Mouse (Mus musculus) ZHBTc4 (cell line): Measurements from ENCODE around the gene Ncstn.
A peak's percentile ranks its signal among the peaks of the same experiment; 100 is the strongest.

Experiments
- DNase-seq: peaks from one replicate; pipeline ENCODE4 v3.0.0-alpha.2; 2011; ENCODE audit warnings: low read depth, low spot score

Gene Ncstn

DNA sequence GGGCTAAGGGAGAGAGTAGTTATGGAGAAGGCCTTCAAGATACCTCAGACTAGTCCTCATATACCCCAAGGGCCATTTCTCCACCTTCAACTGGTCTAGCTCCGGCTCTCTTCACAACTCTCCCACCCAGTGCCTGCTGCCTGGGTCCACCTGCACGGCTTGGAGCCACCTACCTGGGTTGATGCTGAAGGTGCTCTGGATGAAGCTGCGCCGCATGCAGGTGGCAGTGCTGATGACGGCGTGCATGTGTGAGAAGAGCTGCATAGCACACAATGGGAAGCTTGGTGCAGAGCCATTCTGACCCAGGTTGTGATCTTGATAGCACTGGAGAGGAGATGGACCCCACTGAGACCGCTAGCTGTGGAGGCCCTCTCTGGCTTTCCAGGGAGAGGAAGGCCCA, 10.0 kb downstream of the Ncstn start:
- no peak for DNase-seq

GRCm38 (mm10) chr1:172071556-172071955, 11.0 kb downstream of the Ncstn start:
- no peak for DNase-seq

DNA sequence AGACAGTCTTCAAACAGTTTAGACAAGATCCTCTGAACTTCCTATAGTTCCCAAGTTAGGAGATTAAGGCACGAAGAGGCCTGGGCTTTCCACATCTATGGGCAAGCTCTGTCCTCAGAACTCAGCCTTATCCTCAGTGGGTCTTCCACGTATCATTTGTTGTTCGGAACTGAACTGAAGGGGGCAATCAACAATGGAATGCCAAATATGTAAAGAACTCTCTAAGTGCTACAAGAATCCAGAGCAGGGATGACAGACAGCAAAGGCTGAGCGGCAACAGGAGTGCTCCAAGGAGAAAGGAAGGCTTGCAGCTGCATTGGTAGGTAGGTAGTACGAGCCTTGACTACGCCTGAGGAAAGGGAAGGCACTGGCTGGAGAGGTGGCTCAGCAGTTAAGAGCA, 12.4 kb downstream of the Ncstn start:
- peak; percentile 77 for DNase-seq

GRCm38 (mm10) chr1:172064613-172065141, 17.9 kb downstream of the Ncstn start:
- peak; percentile 32 for DNase-seq

DNA sequence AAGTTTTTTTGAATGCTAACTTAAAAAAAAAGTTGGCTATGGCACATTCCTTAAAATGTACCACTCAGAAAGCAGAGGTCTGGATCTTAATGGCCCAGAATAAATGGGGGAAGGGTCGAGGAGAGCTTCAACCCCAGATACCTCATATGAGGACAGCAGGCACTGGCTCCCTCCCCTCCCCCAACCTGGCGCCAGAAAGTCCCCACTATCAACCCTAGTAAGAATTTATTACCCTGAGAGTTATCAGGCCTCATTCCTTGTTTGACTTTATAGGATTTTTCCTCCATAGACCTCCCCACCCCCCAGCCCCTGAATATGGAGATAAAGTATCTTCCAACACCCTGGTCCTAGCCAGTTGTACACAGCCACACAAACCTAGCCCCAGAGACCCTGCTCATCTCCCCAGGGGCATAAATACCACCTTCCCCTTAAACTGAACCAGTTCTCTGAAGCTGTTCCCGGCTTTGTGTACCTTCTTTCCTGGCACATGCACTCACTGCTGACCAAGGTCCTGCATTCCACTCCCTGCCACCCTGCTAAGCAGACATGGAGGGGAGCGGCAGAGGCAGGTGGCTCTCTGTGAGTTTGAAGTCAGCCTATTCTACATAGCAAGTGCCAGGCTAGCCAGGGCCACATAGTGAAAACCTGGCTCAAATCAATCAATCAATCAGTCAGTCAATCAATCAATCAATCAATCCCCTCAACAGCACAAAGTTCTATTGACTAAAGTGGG, 19.1 kb downstream of the Ncstn start:
- no peak for DNase-seq

GRCm38 (mm10) chr1:172062101-172062500, 20.5 kb downstream of the Ncstn start:
- DNase-seq = peak; percentile 94

DNA sequence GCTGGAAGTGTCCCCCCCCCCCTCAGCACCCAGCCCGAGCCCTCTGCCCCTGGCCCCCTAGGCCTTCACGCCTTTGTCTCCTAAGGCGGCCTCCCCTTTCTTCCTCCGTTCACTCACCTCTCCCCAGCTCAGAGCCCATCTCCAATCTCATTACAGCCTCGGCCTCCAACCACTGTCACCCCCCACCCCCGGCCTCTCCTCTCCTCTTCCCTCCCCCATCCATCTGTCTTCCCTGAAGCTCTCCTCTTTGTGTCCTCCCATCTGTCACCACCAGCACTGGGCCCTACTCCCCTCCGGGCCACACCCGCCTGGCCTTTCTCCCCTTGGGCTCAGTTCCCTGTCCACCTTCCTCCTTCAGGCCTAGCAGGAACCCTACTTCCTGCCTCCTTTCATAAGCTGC, 21.4 kb downstream of the Ncstn start:
- DNase-seq = no peak

DNA sequence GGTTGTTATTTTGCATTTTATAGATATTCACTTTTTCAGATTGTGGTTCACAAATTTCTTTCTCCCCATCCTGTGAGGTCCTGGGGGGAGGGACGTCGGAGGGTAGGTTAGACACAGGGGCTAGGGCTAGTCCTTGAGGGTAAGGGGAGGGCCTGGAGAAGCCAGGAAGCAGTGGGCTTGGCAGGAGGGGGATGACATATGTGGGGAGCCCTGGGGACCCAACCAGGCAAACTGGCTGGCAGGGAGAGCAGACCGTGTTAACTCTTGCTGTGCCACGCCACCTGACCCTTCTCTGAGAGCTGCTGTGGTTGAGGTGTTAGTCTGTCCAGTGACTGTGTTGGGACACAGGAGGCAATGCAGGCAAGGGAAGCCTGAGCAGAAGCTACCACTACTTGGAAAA, 21.9 kb downstream of the Ncstn start:
- DNase-seq = no peak

GRCm38 (mm10) chr1:172058874-172059273, 23.7 kb downstream of the Ncstn start:
- no peak for DNase-seq

GRCm38 (mm10) chr1:172058321-172058720, 24.3 kb downstream of the Ncstn start:
- DNase-seq = no peak

DNA sequence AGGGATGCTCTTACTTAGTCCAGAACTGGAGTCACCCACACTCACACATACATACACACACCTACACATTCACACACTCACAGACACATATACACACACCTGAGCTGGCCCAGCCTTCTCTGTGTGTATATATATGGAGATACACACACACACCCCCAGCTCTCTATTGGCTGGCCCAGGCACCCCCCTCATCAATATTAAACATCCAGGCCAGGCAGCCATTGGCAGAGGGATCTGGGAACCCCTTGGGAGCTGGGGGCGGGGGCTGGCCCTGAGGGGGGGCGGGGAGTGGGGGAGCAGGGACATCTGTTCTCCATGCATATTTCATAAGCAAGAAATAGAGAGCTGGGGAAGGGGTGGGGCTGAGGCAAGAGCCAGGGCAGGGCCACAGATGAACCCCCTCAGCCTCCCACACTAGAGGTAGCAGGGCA, 25.1 kb downstream of the Ncstn start, which contains the start of gene Nhlh1:
Gene Nhlh1, minus strand, starts transcription at position 83 of the 431 bp plus-strand sequence.
- no peak for DNase-seq

DNA sequence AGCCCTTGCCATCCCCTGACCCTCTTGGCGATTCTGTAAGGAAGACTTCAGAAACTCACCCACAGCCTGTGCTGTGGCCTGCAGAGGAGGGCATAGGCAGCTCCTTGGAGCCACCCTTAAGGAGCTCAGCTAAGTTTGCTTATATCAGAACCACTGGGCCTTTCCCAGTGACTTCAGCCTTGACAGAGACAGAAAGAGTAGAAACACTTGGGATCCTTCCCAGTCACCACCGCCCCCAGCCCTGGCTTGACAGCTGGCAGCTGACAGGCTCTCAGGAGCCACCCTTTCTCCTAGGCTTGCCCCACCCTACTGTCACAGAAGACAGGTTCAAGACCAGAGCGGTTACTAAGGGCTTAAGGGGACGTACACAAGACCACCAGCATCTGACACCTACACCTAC, 26.3 kb downstream of the Ncstn start:
- no peak for DNase-seq

- peak; percentile 40 for DNase-seq
These were observed 28.8 kb downstream of the Ncstn start for GRCm38 (mm10) chr1:172053541-172054440.

DNA sequence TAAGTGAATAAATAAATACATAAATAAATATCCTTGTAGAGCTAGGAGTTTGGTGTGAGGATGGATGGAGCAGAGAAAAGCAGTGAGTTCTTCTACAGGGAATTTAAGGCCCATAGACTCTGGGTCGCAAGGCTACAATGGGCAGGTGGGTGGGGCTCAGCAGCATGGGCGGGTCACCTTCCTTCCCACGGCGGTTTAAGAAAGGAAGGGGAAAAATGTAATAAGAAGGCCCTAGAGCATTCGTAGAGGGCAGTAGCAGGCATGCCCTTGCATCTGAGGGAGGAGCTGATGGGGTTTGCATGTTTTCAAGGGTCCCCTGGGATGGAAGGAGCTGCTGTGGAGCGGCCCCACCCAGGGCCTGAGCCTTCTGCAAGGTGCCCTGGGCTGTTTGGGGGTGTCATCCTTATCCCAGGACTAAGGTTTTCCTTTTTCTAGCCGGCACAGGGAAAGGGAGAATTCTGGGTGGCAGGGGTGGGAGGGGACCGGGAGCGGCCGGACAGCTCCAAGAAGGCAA, 29.8 kb downstream of the Ncstn start:
- peak; percentile 54 for DNase-seq

- no peak for DNase-seq
These were observed 33.3 kb downstream of the Ncstn start for GRCm38 (mm10) chr1:172049131-172049782.

- DNase-seq = no peak
These were observed 34.3 kb downstream of the Ncstn start for GRCm38 (mm10) chr1:172048241-172048734.

DNA sequence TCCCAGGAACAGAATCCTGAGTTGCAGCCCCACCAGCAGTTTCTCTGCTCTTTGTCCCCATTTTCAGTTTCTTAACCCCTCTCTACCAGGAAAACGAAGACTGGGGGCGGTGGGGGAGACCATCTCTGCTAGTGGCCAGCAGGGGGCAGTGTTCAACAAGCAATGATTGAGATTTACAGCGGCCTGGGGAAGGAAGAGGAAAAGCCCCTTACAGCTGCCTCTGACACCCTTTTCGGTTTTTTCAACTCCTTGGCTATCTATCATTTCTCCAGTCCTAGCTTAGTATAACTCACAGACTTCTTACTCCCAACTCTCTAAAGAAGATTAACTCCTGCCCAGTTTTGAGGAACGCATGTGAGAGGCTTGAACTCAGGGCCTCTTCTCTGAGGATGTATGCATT, 35.7 kb downstream of the Ncstn start:
- DNase-seq = peak; percentile 88

DNA sequence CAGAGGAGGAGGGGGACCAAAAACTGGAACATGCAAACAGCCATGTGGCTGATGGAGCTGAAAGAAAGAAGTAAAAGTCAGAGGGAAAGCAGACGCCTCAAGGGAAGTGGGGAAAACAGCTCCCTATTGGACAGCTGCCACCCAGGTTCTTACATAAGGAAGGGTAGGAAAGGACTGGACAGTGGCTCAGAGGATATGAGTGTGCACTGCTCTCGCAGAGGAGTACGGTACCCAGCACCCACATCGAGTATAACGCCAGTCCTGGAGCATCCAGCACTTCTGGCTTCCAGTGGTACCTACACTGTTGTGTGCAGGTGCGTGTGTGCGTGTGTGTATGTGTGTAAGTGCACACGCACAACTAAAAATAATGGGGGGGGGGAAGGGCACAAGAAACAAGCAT, 36.2 kb downstream of the Ncstn start:
- no peak for DNase-seq

- DNase-seq = no peak
These were observed 52.7 kb downstream of the Ncstn start for GRCm38 (mm10) chr1:172029914-172030313.

DNA sequence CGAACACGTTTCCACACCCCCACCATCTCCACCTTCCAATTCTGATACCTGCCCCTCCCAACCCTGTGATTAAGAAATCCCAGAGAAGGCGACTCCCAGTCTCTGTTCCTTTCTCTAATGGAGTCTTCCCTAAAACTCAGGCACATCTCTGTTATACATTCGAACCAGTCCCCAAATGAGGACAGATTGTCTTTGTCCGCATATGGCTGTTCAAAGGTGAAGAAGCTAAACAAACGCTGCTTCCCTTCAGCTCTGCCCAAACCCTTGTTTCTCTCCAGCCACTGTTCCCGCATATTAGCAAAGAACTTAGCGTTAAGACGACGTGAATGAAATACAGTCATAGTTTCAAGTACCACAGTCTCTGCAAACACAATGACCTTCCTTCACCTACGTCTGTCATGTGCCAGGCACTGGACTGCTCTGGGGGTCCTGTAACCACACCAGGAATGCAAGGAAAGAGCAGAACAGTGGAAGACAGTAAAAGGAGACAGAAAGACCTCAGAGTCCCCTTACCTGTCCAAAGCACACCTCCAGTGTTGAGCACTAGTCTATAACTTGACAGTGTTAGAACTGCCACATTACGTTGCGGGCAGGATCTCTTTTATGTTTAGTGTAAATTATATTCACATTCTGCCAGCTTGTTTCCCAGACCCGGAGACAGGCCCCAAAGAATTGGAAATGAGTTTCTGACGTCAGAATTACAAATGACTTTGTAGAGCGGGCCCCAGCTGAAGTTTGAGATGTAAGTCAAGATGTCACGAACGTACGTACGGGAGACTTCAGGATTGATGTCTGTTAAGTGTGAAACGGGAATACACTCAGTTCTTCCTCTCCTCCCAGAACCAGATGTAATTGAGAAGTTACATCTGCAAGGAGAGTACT, 54.0 kb downstream of the Ncstn start, which contains the start of gene Vangl2:
Gene Vangl2, minus strand, starts transcription at position 51 of the 882 bp plus-strand sequence.
- no peak for DNase-seq

GRCm38 (mm10) chr1:172027809-172028102, 54.8 kb downstream of the Ncstn start:
- DNase-seq = no peak
